Mouse (Mus musculus): ENCODE data around the gene Enc1. TPM values are rescaled to one million over a fixed set of nuclear protein-coding genes. Genes with fewer than 3 reads are reported as not detected.

Gene Enc1
- polyA plus RNA-seq, 1 experiment from 2014 or later = 0.67 TPM

- H3K4me2 ChIP-seq = no peak overlapping the region
- H3K4me1 ChIP-seq (replicated peaks) = 0 out of 2 replicates have a peak, but pooled peaks cover 4% of the 10 kb centered on the region
- H3K9ac ChIP-seq = no peak overlapping the region
- ATAC-seq (ENCODE audit: insufficient read depth) = no peak
- no peaks in the 10 kb centered on the region for H3K9me3 ChIP-seq (replicated peaks)
- no peak overlapping the region for H3K27ac ChIP-seq (replicated peaks)
- no peak overlapping the region for H3K4me3 ChIP-seq (replicated peaks)
- H3K36me3 ChIP-seq (replicated peaks) = 0 out of 2 replicates have a peak, but pooled peaks cover 7% of the 10 kb centered on the region
- WGBS (ENCODE audit: insufficient replicate concordance) = 70% methylated on average over 7 of the region's 7 CpGs
- H3K27me3 ChIP-seq = no peaks in the 10 kb centered on the region
Observed at GRCm38 (mm10) chr13:97252469-97252868, 11.6 kb downstream of the Enc1 start.

DNA sequence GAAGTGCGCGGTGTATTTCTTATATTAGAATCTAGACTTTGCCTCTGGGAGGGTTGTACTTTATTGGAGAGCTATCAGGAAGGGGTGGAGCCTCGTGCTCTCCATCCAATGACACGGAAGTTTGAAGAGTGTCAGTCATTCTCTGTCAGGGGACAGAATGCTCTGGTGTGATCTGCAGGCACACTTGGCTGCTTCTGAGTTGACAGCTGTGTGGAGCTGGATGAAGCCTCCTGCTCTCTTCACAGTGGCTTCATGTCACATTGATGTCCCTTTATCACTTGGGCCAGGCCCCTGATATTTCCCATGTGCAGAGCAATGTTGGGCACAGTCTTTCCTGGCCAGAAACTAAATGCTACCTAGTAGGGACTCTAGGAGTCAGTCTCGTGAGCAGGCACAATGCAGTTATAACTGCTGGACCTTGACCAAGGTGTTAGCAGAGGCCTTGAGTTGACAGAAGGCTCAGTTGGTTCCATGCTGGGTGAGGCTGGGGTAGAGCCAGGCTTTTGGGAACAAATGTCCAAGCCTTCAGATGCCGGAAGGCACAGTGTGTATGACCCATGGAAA, 12.6 kb downstream of the Enc1 start:
- Histone ChIP-seq H3K27me3 (no peaks in the 10 kb centered on the region), H3K4me3 (replicated peaks) (no peak overlapping the region), H3K9ac (no peak overlapping the region), H3K4me1 (replicated peaks) (0 out of 2 replicates have a peak, but pooled peaks cover 4% of the 10 kb centered on the region), H3K4me2 (no peak overlapping the region), H3K36me3 (replicated peaks) (0 out of 2 replicates have a peak, but pooled peaks cover 7% of the 10 kb centered on the region), H3K9me3 (replicated peaks) (no peaks in the 10 kb centered on the region), H3K27ac (replicated peaks) (no peak overlapping the region)
- ATAC-seq (ENCODE audit: insufficient read depth) = no peak
- WGBS (ENCODE audit: insufficient replicate concordance) = 50% methylated on average over 6 of the region's 6 CpGs

GRCm38 (mm10) chr13:97253994-97254393, 13.1 kb downstream of the Enc1 start:
- Histone ChIP-seq H3K27ac (replicated peaks) (no peak overlapping the region), H3K4me1 (replicated peaks) (0 out of 2 replicates have a peak, but pooled peaks cover 4% of the 10 kb centered on the region), H3K36me3 (replicated peaks) (0 out of 2 replicates have a peak, but pooled peaks cover 7% of the 10 kb centered on the region), H3K9ac (no peak overlapping the region), H3K4me3 (replicated peaks) (no peak overlapping the region), H3K4me2 (no peak overlapping the region), H3K27me3 (no peaks in the 10 kb centered on the region), H3K9me3 (replicated peaks) (no peaks in the 10 kb centered on the region)
- WGBS (ENCODE audit: insufficient replicate concordance) = 69% methylated on average over 5 of the region's 5 CpGs
- ATAC-seq (ENCODE audit: insufficient read depth) = no peak

- no peak overlapping the region for H3K9ac ChIP-seq
- no peak for ATAC-seq (ENCODE audit: insufficient read depth)
Observed at GRCm38 (mm10) chr13:97254564-97255164, 13.8 kb downstream of the Enc1 start.

DNA sequence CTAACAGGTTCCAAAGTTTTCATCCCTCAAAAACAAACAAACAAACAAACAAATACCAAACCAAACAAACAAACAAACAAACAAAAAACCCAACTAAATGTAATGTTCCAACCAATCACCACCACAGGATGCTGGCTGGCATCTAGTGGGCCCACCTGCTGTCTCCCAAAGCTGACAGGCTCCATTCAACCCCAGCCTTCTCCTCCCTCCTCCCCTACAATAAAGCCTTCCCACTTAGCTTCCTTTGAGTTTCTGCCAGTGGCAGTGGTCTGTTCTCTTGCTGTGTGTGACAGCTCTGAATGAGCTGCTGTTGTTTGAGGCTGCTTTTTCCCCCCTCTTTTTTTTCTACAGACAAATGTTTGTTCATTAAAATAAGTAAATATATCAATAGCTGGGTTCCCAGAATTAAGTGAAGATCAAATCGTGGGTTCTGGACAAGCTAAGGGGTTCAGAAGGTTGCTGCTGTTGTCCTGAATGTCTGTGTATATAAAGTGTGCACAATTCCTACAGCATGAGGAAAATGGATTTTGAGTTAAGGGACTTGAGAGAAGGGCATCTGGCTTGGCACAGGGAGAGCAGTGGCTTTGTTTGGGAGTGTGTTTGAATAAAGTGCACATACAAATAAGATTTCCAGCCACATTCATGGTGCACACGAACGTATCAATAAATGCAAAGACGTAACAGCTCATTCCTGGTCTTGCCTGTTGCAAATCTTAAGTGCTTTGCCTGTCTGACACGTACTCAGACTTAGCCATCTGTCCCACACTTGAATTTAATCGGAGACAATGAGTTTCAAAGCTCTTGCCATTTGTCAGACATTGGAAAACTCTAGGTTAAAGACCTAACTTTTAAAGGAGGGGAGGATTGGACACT, 15.3 kb downstream of the Enc1 start:
- no peaks in the 10 kb centered on the region for H3K27me3 ChIP-seq
- 0 out of 2 replicates have a peak, but pooled peaks cover under 1% of the 10 kb centered on the region for H3K36me3 ChIP-seq (replicated peaks)
- no peak overlapping the region for H3K27ac ChIP-seq (replicated peaks)
- no peak overlapping the region for H3K4me2 ChIP-seq
- 63% methylated on average over 6 of the region's 6 CpGs for WGBS (ENCODE audit: insufficient replicate concordance)
- no peak for ATAC-seq (ENCODE audit: insufficient read depth)
- no peak overlapping the region for H3K9ac ChIP-seq
- no peaks in the 10 kb centered on the region for H3K4me1 ChIP-seq (replicated peaks)
- H3K9me3 ChIP-seq (replicated peaks) = no peaks in the 10 kb centered on the region
- no peak overlapping the region for H3K4me3 ChIP-seq (replicated peaks)

More at GRCm38 (mm10) chr13:97254564-97255164, 13.8 kb downstream of the Enc1 start:
- Histone ChIP-seq H3K4me3 (replicated peaks) (no peak overlapping the region), H3K4me2 (no peak overlapping the region), H3K27ac (replicated peaks) (no peak overlapping the region), H3K9me3 (replicated peaks) (no peaks in the 10 kb centered on the region), H3K27me3 (no peaks in the 10 kb centered on the region), H3K36me3 (replicated peaks) (0 out of 2 replicates have a peak, but pooled peaks cover 7% of the 10 kb centered on the region), H3K4me1 (replicated peaks) (no peaks in the 10 kb centered on the region)
- WGBS (ENCODE audit: insufficient replicate concordance) = 51% methylated on average over 10 of the region's 10 CpGs

GRCm38 (mm10) chr13:97256849-97257379, 16.0 kb downstream of the Enc1 start:
- 44% methylated on average over 12 of the region's 12 CpGs for WGBS (ENCODE audit: insufficient replicate concordance)
- no peak overlapping the region for H3K9ac ChIP-seq
- no peaks in the 10 kb centered on the region for H3K27me3 ChIP-seq
- no peaks in the 10 kb centered on the region for H3K36me3 ChIP-seq (replicated peaks)
- no peak overlapping the region for H3K4me2 ChIP-seq
- no peak for ATAC-seq (ENCODE audit: insufficient read depth)
- H3K4me1 ChIP-seq (replicated peaks) = no peaks in the 10 kb centered on the region
- no peaks in the 10 kb centered on the region for H3K9me3 ChIP-seq (replicated peaks)
- H3K4me3 ChIP-seq (replicated peaks) = no peak overlapping the region
- no peak overlapping the region for H3K27ac ChIP-seq (replicated peaks)

DNA sequence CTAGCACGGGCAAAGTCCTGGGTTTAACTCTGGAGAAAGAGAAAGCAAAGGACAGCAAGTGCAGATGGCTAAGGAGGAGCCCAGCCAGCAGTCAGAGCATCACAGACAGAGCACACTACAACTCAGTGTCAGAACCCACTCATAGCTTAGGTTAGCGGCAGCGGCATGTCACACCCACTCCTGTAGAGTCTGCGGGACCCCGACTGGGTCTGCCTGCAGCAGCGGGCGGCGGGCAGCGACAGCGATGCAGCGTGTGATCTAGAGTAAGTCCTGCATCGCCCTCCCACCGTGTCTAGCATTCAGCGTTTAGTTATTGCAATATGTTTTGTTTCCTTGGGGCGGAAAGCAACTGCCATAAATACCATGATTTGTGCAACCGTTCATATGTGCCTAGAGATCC, 18.4 kb downstream of the Enc1 start:
- H3K9me3 ChIP-seq (replicated peaks) = no peaks in the 10 kb centered on the region
- H3K27me3 ChIP-seq = no peaks in the 10 kb centered on the region
- no peaks in the 10 kb centered on the region for H3K36me3 ChIP-seq (replicated peaks)
- ATAC-seq (ENCODE audit: insufficient read depth) = no peak
- H3K4me2 ChIP-seq = no peak overlapping the region
- no peaks in the 10 kb centered on the region for H3K4me1 ChIP-seq (replicated peaks)
- no peak overlapping the region for H3K4me3 ChIP-seq (replicated peaks)
- 72% methylated on average over 16 of the region's 16 CpGs for WGBS (ENCODE audit: insufficient replicate concordance)
- H3K9ac ChIP-seq = no peak overlapping the region
- no peak overlapping the region for H3K27ac ChIP-seq (replicated peaks)

- Histone ChIP-seq H3K4me2 (no peak overlapping the region), H3K27me3 (no peaks in the 10 kb centered on the region), H3K36me3 (replicated peaks) (no peaks in the 10 kb centered on the region), H3K4me1 (replicated peaks) (no peaks in the 10 kb centered on the region), H3K9me3 (replicated peaks) (no peaks in the 10 kb centered on the region), H3K4me3 (replicated peaks) (no peak overlapping the region), H3K9ac (no peak overlapping the region), H3K27ac (replicated peaks) (no peak overlapping the region)
- whole genome bisulfite sequencing (ENCODE audit: insufficient replicate concordance) = 51% methylated on average over 8 of the region's 8 CpGs
- no peak for ATAC-seq (ENCODE audit: insufficient read depth)
Observed at GRCm38 (mm10) chr13:97260456-97261180, 19.7 kb downstream of the Enc1 start.

- 41% methylated on average over 7 of the region's 8 CpGs for WGBS (ENCODE audit: insufficient replicate concordance)
- H3K4me1 ChIP-seq (replicated peaks) = no peaks in the 10 kb centered on the region
- H3K27me3 ChIP-seq = no peaks in the 10 kb centered on the region
- no peak overlapping the region for H3K4me2 ChIP-seq
- H3K27ac ChIP-seq (replicated peaks) = no peak overlapping the region
- no peak overlapping the region for H3K9ac ChIP-seq
- H3K36me3 ChIP-seq (replicated peaks) = no peaks in the 10 kb centered on the region
- H3K9me3 ChIP-seq (replicated peaks) = no peaks in the 10 kb centered on the region
- no peak for ATAC-seq (ENCODE audit: insufficient read depth)
- H3K4me3 ChIP-seq (replicated peaks) = no peak overlapping the region
Observed at GRCm38 (mm10) chr13:97261549-97261948, 20.6 kb downstream of the Enc1 start.

- 70% methylated on average over 10 of the region's 10 CpGs for WGBS (ENCODE audit: insufficient replicate concordance)
- Histone ChIP-seq H3K9me3 (replicated peaks) (no peaks in the 10 kb centered on the region), H3K4me2 (no peak overlapping the region), H3K4me3 (replicated peaks) (no peak overlapping the region), H3K27ac (replicated peaks) (no peak overlapping the region), H3K36me3 (replicated peaks) (no peaks in the 10 kb centered on the region), H3K27me3 (no peaks in the 10 kb centered on the region), H3K4me1 (replicated peaks) (no peaks in the 10 kb centered on the region), H3K9ac (no peak overlapping the region)
- no peak for ATAC-seq (ENCODE audit: insufficient read depth)
Observed at GRCm38 (mm10) chr13:97262676-97263075, 21.8 kb downstream of the Enc1 start.
